Mouse (Mus musculus) bone marrow macrophage, adult 2 months (primary cell): ENCODE results near the gene Slit3.

Experiments
- CTCF ChIP-seq: IDR thresholded peaks from 2 replicates; pipeline ENCODE4 v1.5.1; 2012; ENCODE audit warnings: low read depth, mild to moderate bottlenecking, low read length, moderate library complexity
- POLR2A ChIP-seq: IDR thresholded peaks from 2 replicates; pipeline ENCODE4 v1.6.1; 2012; ENCODE audit warnings: mild to moderate bottlenecking, low read depth, low read length, borderline replicate concordance

GRCm38 (mm10) chr11:35248088-35248487 is 127.1 kb downstream of the Slit3 start:
- TF ChIP-seq CTCF (no peak), POLR2A (no peak)
